Mouse (Mus musculus): ENCODE results near the gene Adk.

- no peak for TF ChIP-seq MAFK (IDR thresholded peaks at IDR 0.05; ENCODE audit: insufficient read depth, low read depth, low read length)
- TF ChIP-seq CHD2 (IDR thresholded peaks at IDR 0.05; ENCODE audit: low read depth, low read length), result no peak
Measured at GRCm38 (mm10) chr14:21073981-21074380, 21.6 kb downstream of the Adk start.
